Mouse (Mus musculus) embryo, embryonic 10 days (tissue): ENCODE measurements around the gene Atp8b5.

Experiments used
- DNase-seq: peaks from one replicate; pipeline ENCODE4 v3.0.0-alpha.2; 2015; ENCODE audit warnings: low spot score

Atp8b5 gene

DNA sequence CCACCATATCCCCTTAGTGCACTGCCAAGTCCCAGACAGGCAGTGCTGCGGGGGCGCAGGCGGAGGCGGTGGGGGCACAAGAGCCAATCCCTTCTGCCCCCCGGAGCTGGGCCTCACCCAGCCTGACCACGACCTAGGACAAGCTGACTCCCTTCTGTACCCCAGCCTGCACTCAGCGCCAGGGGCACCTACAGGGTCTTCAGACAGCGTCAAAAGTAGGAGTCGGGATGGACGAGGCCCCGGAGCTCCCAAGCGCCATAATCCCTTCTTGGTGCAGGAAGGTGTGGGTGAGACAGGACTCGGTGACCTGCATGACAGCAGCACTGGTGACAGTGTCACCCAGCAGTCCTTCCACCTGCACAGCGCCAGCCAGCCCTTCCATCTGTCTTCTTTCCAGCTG lies 147.8 kb downstream of the Atp8b5 start:
- no peak for DNase-seq

- no peak for DNase-seq
Measured at GRCm38 (mm10) chr4:43415221-43416070, 148.5 kb downstream of the Atp8b5 start.

- no peak for DNase-seq
Measured at GRCm38 (mm10) chr4:43416071-43416490, 149.1 kb downstream of the Atp8b5 start.

DNA sequence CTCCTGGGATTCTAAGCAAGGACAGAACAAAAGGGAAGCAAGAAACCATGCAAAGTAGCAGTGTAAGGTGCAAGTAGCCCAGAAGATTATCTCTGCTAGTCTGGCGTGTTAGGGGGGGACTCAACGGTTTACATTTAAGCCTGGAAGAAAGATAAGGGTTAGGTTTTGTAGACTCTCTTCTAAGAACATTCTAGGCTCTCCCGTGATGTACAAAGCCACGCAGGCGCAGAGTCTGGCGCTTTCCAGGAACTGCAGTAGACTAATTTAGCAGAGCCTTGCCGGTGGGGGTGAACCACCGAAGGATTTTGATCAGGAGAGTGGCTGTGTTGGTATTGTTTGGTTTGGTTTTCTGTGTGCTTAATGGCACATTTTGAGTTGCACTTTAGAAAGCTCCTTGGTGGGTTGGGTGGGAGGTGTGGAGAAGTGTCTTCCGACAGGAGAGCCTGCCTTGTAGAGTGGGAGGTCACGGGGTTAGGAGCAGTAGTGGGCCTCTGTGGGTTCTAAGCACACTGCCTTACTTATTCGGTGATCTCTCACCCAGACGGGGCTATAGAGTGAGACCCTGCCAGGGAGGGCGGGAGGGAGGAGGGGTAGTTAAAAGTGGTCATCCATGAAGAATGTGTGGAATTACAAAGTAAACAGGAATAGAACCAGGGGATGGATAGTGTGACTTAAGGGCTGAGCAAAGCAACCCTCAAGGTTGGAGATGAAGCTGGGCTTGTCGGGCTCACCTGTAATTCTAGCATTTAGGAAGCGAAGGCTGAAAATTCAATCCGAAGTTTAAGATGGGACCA lies 150.5 kb downstream of the Atp8b5 start:
- no peak for DNase-seq

GRCm38 (mm10) chr4:43418450-43418849 lies 151.5 kb downstream of the Atp8b5 start:
- DNase-seq = no peak

DNA sequence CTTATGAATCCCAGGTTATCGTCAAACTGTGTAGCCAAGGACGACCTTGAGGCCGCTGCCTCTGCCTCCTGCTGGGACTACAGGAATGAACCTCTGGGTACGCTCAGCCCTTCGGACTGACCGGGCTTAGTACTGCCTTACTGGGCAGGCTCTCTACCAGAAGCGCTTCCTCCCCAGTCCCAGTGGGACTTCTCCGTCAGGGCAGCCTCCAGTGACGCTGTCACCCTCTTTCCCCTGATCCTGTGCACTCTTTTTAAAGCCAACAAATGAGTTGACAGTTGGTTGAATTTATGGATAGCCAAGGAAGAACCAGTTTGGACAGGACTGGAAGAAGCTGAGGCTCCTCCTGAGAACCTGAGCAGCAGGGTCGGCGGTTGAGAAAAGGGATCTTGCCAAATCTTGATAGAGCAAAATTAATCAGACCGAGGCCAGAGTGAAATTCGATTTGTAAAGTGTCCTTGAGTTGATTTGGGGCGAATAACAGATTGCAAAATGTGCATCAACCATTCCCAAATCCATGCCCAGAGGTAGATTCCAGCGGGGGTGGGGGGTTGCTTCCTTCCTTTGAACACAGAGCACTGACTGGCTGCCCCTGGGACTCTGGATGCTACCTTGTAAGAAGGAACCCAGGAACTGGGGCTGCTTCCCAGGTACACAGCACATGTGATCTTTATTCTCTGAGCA lies 152.2 kb downstream of the Atp8b5 start:
- no peak for DNase-seq

DNA sequence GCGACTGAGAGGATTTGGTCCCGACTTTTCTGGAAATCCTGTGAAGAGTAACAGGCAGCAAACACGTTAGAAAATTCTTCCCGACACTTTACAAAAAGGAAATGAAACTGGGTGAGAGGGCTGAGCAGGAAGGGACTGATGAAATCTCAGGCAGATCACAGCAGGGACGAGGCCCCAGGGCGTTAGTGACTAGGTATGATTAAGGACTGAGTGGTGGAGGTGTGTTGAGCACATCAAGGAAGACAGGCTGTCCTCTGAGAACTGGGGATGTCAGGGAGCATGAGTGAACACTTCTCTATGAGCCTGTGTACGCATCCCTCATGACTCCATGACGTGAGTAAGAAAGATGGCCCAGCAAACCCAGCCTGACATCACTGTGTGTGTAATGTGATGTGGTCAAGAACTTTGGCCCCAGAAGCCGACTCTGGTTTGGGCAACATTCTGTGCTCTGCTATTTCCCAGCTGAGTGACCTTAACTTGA lies 152.9 kb downstream of the Atp8b5 start:
- DNase-seq = no peak

DNA sequence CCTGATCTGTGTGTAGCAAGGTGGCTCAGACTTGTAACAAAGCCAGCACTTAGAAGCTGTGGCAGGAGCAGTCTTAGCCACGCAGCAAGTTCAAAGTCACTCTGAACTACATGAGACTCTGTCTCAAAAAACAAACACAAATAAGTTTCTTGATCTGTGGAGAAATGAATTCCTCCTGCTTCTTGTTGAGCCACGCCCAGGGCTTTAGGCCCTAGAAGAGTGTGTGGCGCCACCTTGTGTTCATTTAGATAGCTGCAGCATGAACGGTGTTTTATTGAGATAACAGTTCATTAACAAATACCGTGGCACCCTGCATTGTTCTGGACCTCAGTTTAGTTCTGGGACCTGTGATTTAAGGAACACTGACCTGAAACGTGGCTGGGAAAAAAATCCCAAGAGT lies 153.3 kb downstream of the Atp8b5 start:
- peak; percentile 90 for DNase-seq

- no peak for DNase-seq
Measured at GRCm38 (mm10) chr4:43421632-43422240, 154.8 kb downstream of the Atp8b5 start.
